8 mouse cellular contexts compared by ENCODE assay signal in the genomic region with DNA sequence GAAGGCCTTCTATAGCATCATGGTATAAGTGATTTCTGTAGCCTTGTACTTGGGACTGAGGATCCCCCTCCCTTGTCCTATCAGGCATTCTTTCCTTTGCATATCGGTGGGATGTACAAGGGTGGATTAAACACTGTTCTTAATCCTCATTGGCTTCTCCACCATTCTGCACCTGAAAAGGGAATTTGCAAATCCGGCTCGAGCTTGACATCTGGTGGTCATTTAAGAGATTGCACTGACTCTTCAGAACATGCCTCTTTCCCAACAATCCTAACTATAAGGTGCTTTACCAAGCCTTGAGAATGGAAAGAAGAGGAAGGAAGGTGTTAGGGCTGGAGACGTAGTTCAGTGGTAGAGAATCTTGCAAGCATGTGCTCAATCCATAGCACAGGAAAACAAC. TPM values are rescaled to one million over a fixed set of nuclear protein-coding genes. Genes with fewer than 3 reads are reported as not detected.
DNase-seq lines count a peak whose midpoint lies in the region; ATAC-seq and TF ChIP-seq lines count a peak whose summit lies in the region.

No protein-coding gene starts in this region.

- TF ChIP-seq CTCF in hindbrain, postnatal 0 days (IDR thresholded peaks at IDR 0.05; ENCODE audit: low read depth) = peak; percentile 94
- TF ChIP-seq CTCF in stomach, postnatal 0 days (IDR thresholded peaks at IDR 0.05; ENCODE audit: low read depth) = peak; percentile 93

- H3K36me3 ChIP-seq in hindbrain, postnatal 0 days (ENCODE audit: insufficient read depth, low read length) = no peaks in the 10 kb centered on the region
- peaks cover 6% of the 10 kb centered on the region; the same call in 1 of the 2 replicates for H3K36me3 ChIP-seq in limb, embryonic 11.5 days (ENCODE audit: control insufficient read depth, insufficient read depth, low read length)
- H3K36me3 ChIP-seq in stomach, postnatal 0 days (ENCODE audit: control insufficient read depth, insufficient read depth, low read length) = no peaks in the 10 kb centered on the region

- TF ChIP-seq EP300 in stomach, postnatal 0 days (optimal IDR thresholded peaks at IDR 0.05) = no peak

- WGBS in hindbrain, postnatal 0 days = 8% methylated on average over 4 of the region's 4 CpGs
- WGBS in limb, embryonic 11.5 days = 22% methylated on average over 4 of the region's 4 CpGs
- 19% methylated on average over 4 of the region's 4 CpGs for WGBS in stomach, postnatal 0 days

- H3K4me2 ChIP-seq in hindbrain, postnatal 0 days (ENCODE audit: low read depth, low read length) = no peak overlapping the region
- H3K4me2 ChIP-seq in limb, embryonic 11.5 days (ENCODE audit: low read depth, severe bottlenecking) = no peak overlapping the region
- H3K4me2 ChIP-seq in stomach, postnatal 0 days (replicated peaks; ENCODE audit: low read depth) = no peak overlapping the region

- H3K27ac ChIP-seq in hindbrain, postnatal 0 days = no peak overlapping the region
- no peak overlapping the region for H3K27ac ChIP-seq in limb, embryonic 11.5 days (replicated peaks; ENCODE audit: low read depth, low read length)
- H3K27ac ChIP-seq in stomach, postnatal 0 days (replicated peaks) = no peak overlapping the region

- H3K4me3 ChIP-seq in hindbrain, postnatal 0 days (ENCODE audit: low read length) = no peak overlapping the region
- no peak overlapping the region for H3K4me3 ChIP-seq in limb, embryonic 11.5 days (ENCODE audit: low read depth, low read length)
- H3K4me3 ChIP-seq in stomach, postnatal 0 days (ENCODE audit: low read depth, low read length) = no peak overlapping the region

- no peaks in the 10 kb centered on the region for H3K27me3 ChIP-seq in hindbrain, postnatal 0 days (ENCODE audit: insufficient read depth, low read length)
- H3K27me3 ChIP-seq in limb, embryonic 11.5 days (ENCODE audit: control insufficient read depth, insufficient read depth, low read length) = no peaks in the 10 kb centered on the region
- no peaks in the 10 kb centered on the region for H3K27me3 ChIP-seq in stomach, postnatal 0 days (ENCODE audit: control insufficient read depth, insufficient read depth, low read length)

- H3K9me3 ChIP-seq in hindbrain, postnatal 0 days (ENCODE audit: low read length) = no peaks in the 10 kb centered on the region
- peaks cover 17% of the 10 kb centered on the region for H3K9me3 ChIP-seq in limb, embryonic 11.5 days (ENCODE audit: control insufficient read depth, low read length)
- peaks cover 13% of the 10 kb centered on the region for H3K9me3 ChIP-seq in stomach, postnatal 0 days (ENCODE audit: control insufficient read depth, low read length)

- H3K9ac ChIP-seq in hindbrain, postnatal 0 days (replicated peaks; ENCODE audit: low read length) = no peak overlapping the region
- H3K9ac ChIP-seq in limb, embryonic 11.5 days (ENCODE audit: low read length) = no peak overlapping the region
- no peak overlapping the region for H3K9ac ChIP-seq in stomach, postnatal 0 days (ENCODE audit: low read length)

- peak; percentile 38; the same call in 1 of the 2 replicates for ATAC-seq in hindbrain, postnatal 0 days
- no peak for ATAC-seq in limb, embryonic 11.5 days (ENCODE audit: insufficient number of reproducible peaks, low FRiP score, low TSS enrichment, low read depth)
- ATAC-seq in stomach, postnatal 0 days (ENCODE audit: low FRiP score, low TSS enrichment) = 0 out of 2 replicates have a peak, but pooled peaks have one; percentile 16

- H3K4me1 ChIP-seq in hindbrain, postnatal 0 days (ENCODE audit: insufficient read depth, low read length) = no peaks in the 10 kb centered on the region
- H3K4me1 ChIP-seq in limb, embryonic 11.5 days (ENCODE audit: control insufficient read depth, insufficient read depth, low read length) = no peaks in the 10 kb centered on the region
- no peaks in the 10 kb centered on the region for H3K4me1 ChIP-seq in stomach, postnatal 0 days (replicated peaks; ENCODE audit: control insufficient read depth, insufficient read depth)

- DNase-seq in adrenal gland, postnatal 14 days = peak; percentile 54
- DNase-seq in adrenal gland, adult 2 months = no peak
- peak; percentile 45 for DNase-seq in right cerebral cortex, adult 18-20 months
- DNase-seq in right cerebral cortex, postnatal 25 days = no peak
- peak; percentile 57 to 76 for DNase-seq in cerebellum, postnatal 36 days
- DNase-seq in hindbrain, postnatal 0 days (ENCODE audit: low spot score) = peak; percentile 82
- DNase-seq in limb, embryonic 11.5 days (ENCODE audit: low spot score) = peak; percentile 72
- DNase-seq in stomach, postnatal 0 days (ENCODE audit: low spot score) = peak; percentile 67

RNA-seq across cellular contexts. Expression of a gene that starts 2.4 kb away (rescaled TPM):
- total RNA-seq in adrenal gland, postnatal 14 days (2021) = not detected in 2 replicates
- total RNA-seq in adrenal gland, adult 2 months (2021) = not detected
- polyA plus RNA-seq in adrenal gland, adult 2 months (2012; rRNA removed) = not detected in 2 replicates
- 0.32 and 0.68 TPM in 2 replicates for total RNA-seq in hindbrain, postnatal 0 days (2014; rRNA removed)
- polyA plus RNA-seq in hindbrain, postnatal 0 days (2015; fragmentation: Nextera tagmentation; extraction: Ambion mirVana) = not detected in 2 replicates
- 0.10 TPM in 1 of 2 replicates, not detected in the other for polyA plus RNA-seq in limb, embryonic 11.5 days (2014; fragmentation: Nextera tagmentation; extraction: Ambion mirVana)
- polyA plus RNA-seq in stomach, postnatal 0 days (2015; fragmentation: Nextera tagmentation; extraction: Ambion mirVana) = not detected in 2 replicates

RNA-seq across cellular contexts. Expression of a gene that starts 5.5 kb away (rescaled TPM):
- 119 and 187 TPM in 2 replicates for total RNA-seq in adrenal gland, postnatal 14 days (2021)
- 10 to 100 TPM in 1 of 2 experiments, 1 to 10 TPM in 1; 8.6 to 13.1 TPM for total RNA-seq in adrenal gland, adult 2 months (2021)
- 22.4 and 32.0 TPM in 2 replicates for polyA plus RNA-seq in adrenal gland, adult 2 months (2012; rRNA removed)
- 262 and 308 TPM in 2 replicates for total RNA-seq in hindbrain, postnatal 0 days (2014; rRNA removed)
- polyA plus RNA-seq in hindbrain, postnatal 0 days (2015; fragmentation: Nextera tagmentation; extraction: Ambion mirVana) = 200 and 279 TPM in 2 replicates
- 852 and 881 TPM in 2 replicates for polyA plus RNA-seq in limb, embryonic 11.5 days (2014; fragmentation: Nextera tagmentation; extraction: Ambion mirVana)
- polyA plus RNA-seq in stomach, postnatal 0 days (2015; fragmentation: Nextera tagmentation; extraction: Ambion mirVana) = 287 and 390 TPM in 2 replicates

Comparison
In these comparisons a context has a peak if more than half of its experiments do, and no peak if none do; other contexts are left out.
1. DNase-seq: peak in adrenal gland, postnatal 14 days (single experiment), right cerebral cortex, adult 18-20 months (single experiment), cerebellum, postnatal 36 days (2 of 2), hindbrain, postnatal 0 days (single experiment), limb, embryonic 11.5 days (single experiment) and stomach, postnatal 0 days (single experiment); none in adrenal gland, adult 2 months (single experiment) and right cerebral cortex, postnatal 25 days (single experiment).